Mouse (Mus musculus) induced T-regulatory cell, adult 2 months (primary cell): ENCODE measurements around the gene Smyd1.
"Not testable (repeated sequence)": the region's sequence is repeated elsewhere in the genome, so short reads cannot be mapped to it uniquely, and the experiment has no call there.

Source experiments
- DNase-seq: peaks from one replicate; pipeline ENCODE4 v3.0.0-alpha.2; 2012; ENCODE audit warnings: low read depth

Gene Smyd1

DNA sequence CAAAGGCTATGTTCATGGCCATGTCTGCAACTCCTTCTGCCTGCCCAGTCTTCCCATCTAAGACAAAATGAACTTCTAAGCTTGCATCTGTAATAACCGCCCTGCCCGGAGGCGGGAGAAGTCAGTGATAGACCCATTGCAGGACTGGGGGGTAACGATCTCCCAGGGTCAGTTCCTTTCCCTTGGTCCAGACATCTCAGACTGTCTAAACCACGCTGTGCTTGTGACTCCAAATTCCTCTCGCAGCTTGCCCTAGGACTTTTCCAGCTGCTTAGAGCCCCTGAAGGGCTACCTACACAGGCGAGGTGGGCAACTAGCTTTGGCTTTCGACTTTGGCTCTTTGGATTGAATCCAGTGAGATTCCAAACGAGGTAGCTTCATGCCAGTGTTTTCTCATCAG, 2.8 kb upstream of the Smyd1 start:
- no peak for DNase-seq

DNA sequence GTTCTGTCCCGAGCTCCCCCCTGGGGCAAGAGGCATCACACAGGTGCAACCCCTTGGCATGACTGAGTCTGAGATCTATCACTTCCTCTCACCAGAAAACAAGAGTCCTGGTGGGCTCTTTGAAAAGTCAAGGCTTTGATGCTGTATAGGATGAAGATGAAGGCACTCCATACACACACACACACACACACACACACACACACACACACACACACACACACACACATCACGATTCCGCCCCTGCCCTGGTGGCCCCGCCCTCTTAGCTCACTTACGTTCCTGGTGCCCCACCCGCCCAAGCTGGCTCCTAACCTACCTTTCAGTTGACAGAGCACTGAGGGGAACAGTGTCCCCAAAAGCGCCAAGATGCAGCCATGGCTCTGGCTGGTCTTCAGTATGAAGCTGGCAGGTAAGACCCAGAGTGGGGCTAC, 473 bp upstream of the Smyd1 start, which contains the start of gene Cd8b1:
Gene Cd8b1, plus strand, starts transcription at position 298 of the 431 bp plus-strand sequence.
- DNase-seq, result peak; percentile 56

GRCm38 (mm10) chr6:71307486-71307885, 14.5 kb downstream of the Smyd1 start:
- no peak for DNase-seq

DNA sequence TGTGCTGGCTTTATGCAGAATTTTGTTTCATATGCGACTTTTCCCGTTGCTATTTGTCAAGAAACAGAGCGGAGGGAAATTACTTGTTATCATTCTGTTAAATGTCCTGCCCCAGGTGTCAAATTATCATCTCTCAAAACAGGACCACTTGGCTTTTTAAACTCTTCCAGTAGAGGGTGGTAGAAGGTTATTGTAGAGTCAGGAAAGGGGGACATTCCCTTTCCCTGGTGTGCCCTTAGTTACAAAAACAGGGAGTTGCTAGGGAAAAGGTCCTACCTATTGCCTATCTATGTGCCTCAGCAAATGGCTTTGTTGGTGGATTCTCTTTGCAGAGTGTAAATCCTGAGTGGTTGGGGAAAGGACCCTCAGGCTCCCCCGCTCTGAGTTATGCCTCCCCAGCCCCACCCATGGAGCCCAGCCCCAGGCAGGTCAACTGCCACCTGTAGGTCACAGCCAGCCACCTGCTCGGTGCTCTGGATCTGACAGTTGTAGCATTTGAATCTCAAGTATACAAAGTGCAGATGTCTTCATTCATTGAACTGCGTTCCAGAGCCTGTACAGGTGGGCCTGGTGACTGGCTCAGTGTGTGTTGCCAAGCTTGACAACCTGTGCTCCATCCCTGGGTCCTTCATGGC, 19.8 kb downstream of the Smyd1 start:
- DNase-seq, result no peak

DNA sequence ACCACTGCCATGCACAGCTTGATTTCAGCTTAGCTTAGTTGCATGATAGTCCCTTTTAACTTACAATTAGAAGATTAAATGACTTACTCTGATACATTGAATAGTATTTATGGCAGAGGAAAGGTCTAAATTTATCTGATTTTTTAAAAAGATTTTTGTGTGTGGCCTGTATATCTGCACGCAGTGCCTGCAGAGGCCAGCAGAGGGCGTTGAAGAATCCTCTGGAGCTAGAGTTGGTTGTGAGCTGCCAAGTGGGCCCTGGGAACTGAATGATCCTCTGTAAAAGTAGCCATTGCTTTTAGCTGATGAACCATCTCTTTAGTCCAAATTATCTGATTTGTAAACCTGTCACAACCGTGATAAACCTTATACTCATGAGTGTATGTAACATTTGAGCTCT, 23.3 kb downstream of the Smyd1 start:
- peak; percentile 68 for DNase-seq

GRCm38 (mm10) chr6:71298051-71298450, 24.0 kb downstream of the Smyd1 start:
- DNase-seq, result no peak

DNA sequence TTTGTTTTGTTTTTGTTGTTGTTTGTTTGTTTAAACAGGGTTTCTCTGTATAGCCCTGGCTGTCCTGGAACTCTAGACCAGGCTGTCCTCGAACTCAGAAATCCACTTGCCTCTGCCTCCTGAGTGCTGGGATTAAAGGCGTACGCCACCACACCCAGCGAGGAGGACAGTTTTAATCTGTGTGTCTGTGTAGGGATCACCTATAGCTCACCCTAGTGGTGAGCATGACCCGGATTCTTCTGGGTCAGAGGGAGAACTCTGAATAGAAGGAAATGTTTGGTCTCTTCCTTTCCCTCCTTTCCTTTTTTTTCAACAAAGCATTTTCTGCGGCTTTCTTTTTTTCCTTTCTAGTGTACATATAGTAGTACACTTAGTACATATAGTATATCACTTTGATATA, 26.7 kb downstream of the Smyd1 start:
- DNase-seq, result no peak

GRCm38 (mm10) chr6:71293509-71293908, 28.5 kb downstream of the Smyd1 start:
- no peak for DNase-seq

- no peak for DNase-seq
These were observed 42.6 kb downstream of the Smyd1 start for GRCm38 (mm10) chr6:71279418-71279817.

- DNase-seq, result no peak
These were observed 47.4 kb downstream of the Smyd1 start for GRCm38 (mm10) chr6:71274621-71275020.

DNA sequence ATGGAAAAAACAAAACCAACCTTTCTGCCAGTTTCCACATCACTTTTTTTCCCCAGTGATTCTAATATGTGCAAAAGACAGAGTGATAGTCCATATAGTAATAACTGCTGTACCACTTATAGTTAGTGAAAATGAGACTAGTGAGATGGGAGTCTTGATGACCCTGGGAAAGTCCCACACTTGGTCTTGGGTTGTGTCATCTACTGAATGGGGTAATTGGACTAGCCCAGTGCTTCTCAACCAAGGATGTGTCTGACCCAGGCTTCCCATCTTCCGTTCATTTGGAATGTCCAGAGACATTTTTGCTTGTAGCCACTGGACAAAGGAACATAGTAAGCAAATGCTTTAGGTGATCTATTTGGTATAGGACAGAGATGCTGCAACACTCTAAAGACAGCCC, 48.3 kb downstream of the Smyd1 start:
- peak; percentile 51 for DNase-seq

DNA sequence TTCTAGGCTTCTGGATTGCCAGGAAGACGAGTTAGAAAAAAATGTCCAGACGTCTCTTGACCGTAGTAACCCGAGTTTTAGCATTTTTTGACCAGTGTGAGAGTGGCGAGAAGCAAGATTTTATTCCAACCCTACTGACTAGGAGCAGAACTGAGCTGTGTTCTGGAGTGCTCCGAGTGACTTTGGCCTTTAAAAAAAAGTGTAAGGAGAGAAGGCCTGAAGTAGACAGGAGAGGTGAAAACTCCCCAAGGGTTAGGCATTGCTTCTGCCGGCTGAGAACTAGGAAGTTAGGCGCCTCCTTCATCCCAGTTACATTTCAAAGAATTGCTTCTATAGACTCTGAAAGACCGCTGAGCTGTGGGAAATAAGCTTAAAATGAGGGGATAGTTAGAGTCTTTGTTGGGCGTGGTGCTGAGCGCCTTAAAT, 49.7 kb downstream of the Smyd1 start:
- no peak for DNase-seq

- peak; percentile 98 for DNase-seq
These were observed 50.4 kb downstream of the Smyd1 start, which contains the start of gene Krcc1 for GRCm38 (mm10) chr6:71271389-71272315. TSS of gene Krcc1 (plus strand) at chr6:71271677.

DNA sequence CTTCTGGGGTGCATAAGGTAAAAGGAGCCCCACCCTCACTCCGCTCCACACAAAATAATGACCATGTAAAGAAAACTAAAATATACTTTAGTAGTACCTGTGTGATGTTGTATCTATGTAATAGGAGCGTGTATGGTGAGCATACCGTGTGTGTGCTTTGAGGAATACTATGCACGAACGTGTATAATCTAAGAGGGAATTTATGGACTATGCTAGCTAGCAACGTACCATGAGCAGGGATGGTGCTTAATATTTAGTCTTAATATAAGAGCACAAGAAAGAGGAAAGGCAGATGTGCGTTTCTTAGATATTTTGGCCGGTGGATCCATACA, 51.0 kb downstream of the Smyd1 start:
- no peak for DNase-seq

GRCm38 (mm10) chr6:71270301-71271056, 51.6 kb downstream of the Smyd1 start:
- peak; percentile 67 for DNase-seq

- DNase-seq, result peak; percentile 5
These were observed 52.4 kb downstream of the Smyd1 start for GRCm38 (mm10) chr6:71269686-71270050.

- DNase-seq, result peak; percentile 49
These were observed 52.9 kb downstream of the Smyd1 start for GRCm38 (mm10) chr6:71268929-71269685.

DNA sequence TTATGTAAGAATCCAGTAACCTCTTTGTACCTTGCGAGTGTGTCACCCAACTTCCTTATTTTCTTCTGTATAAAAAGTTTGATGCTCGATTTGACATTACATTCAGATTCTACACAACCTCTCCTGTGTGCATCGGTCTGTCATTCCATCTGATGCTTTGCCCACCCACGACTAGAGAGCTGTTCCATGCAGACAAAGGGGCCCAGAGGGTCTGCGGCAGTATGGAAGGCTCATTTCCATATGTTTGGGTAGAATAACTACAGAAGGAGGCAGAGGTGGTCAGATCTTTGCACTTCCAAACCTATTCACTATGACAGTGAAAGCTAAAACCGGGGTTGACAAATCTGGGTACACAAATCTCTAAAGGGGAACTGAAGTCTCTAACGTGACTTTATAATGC, 54.4 kb downstream of the Smyd1 start:
- not testable (repeated sequence) for DNase-seq

- no peak for DNase-seq
These were observed 59.7 kb downstream of the Smyd1 start for GRCm38 (mm10) chr6:71262142-71262833.

- no peak for DNase-seq
These were observed 61.0 kb downstream of the Smyd1 start for GRCm38 (mm10) chr6:71261060-71261459.

DNA sequence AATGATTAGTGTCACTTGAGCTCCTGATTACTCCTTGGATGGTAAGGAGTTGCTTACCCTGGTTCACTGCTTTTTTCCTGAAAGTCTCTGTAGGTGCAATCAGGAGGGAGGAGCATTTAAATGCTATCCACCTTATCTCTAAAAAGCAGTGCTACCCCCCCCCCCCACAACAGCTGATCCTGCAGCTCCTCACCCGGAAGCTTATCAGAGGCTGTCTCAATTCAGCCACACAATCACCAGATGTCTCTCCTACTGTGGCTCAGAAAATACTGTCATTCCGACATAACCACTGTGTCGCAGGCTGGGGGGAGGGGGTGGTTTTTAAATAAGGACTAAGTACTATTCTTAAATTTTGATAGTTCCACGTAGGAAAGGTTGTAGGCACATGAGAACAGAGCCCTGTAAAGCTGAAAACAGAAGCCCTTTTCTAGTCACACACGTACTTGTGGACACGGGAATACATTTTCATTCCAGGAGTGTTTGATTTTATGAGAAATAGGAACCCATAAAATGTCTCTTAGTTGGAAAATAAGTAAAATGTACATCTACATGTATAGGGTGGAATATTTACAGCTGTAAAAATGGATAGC, 61.9 kb downstream of the Smyd1 start:
- no peak for DNase-seq
